Mouse (Mus musculus): Measurements from ENCODE around the gene Palm2. TPM values are rescaled to one million over a fixed set of nuclear protein-coding genes. Genes with fewer than 3 reads are reported as not detected.

Gene Palm2
- polyA plus RNA-seq, 1 experiment from 2014 or later, result 8.6 TPM

GRCm38 (mm10) chr4:57446854-57447444 lies 12.9 kb downstream of the Palm2 start:
- H3K9me3 ChIP-seq, result no peaks in the 10 kb centered on the region
- H3K4me1 ChIP-seq, result no peaks in the 10 kb centered on the region
- no peaks in the 10 kb centered on the region for H3K36me3 ChIP-seq
- H3K27ac ChIP-seq, result no peak overlapping the region
- no peak overlapping the region for H3K4me3 ChIP-seq
- no peak overlapping the region for H3K9ac ChIP-seq
- no peak for ATAC-seq (ENCODE audit: insufficient number of reproducible peaks, low FRiP score, low TSS enrichment, low read depth)
- H3K4me2 ChIP-seq, result no peak overlapping the region
- WGBS, result 83% methylated on average over 4 of the region's 4 CpGs
- H3K27me3 ChIP-seq, result no peaks in the 10 kb centered on the region

DNA sequence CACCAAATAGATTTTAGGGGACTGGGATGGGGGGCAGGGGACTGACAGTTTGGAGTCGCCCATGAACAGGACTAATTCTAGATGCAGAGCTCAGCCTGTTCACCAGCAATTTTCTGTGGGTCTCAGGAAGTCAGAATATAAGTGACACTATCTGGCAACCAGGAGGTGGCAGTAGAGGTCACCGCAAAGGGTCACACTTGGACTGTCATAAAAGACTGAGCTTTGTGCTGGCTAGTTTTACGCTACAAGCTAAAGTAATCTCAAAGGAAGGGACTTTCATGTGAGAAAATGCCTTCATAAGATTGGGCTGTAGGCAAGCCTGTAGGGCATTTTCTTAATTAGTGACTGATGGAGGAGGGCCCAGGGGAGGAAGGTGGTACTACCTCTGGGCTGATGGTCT lies 17.8 kb downstream of the Palm2 start:
- no peak for ATAC-seq (ENCODE audit: insufficient number of reproducible peaks, low FRiP score, low TSS enrichment, low read depth)
- no peaks in the 10 kb centered on the region for H3K4me1 ChIP-seq
- no peak overlapping the region for H3K27ac ChIP-seq
- H3K9ac ChIP-seq, result no peak overlapping the region
- no peaks in the 10 kb centered on the region for H3K9me3 ChIP-seq
- WGBS, result 23% methylated on average over 3 of the region's 3 CpGs
- H3K36me3 ChIP-seq, result no peaks in the 10 kb centered on the region
- H3K4me2 ChIP-seq, result no peak overlapping the region
- H3K27me3 ChIP-seq, result no peaks in the 10 kb centered on the region
- H3K4me3 ChIP-seq, result no peak overlapping the region

GRCm38 (mm10) chr4:57452661-57453060 lies 18.6 kb downstream of the Palm2 start:
- Histone ChIP-seq H3K4me3 (no peak overlapping the region), H3K4me1 (no peaks in the 10 kb centered on the region), H3K4me2 (no peak overlapping the region), H3K9me3 (no peaks in the 10 kb centered on the region), H3K27me3 (no peaks in the 10 kb centered on the region), H3K36me3 (no peaks in the 10 kb centered on the region), H3K9ac (no peak overlapping the region), H3K27ac (no peak overlapping the region)
- no peak for ATAC-seq (ENCODE audit: insufficient number of reproducible peaks, low FRiP score, low TSS enrichment, low read depth)
- 93% methylated on average over 5 of the region's 5 CpGs for WGBS

DNA sequence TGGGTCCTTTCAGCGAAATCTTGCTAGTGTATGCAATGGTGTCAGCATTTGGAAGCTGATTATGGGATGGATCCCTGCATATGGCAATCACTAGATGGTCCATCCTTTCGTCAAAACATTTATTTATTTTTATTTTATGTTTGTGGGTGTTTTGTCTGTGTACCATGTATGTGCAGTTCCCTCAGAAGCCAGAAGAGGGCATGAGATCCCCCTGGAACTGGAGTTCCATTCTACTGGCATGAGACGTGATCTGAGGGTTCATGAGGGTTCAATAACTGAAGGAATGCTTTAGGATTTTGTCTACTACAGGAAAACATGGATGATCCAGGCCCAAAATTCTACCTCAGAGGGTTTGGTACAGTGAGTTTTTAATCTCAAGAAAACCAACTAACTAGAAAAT lies 28.3 kb downstream of the Palm2 start:
- Histone ChIP-seq H3K4me2 (no peak overlapping the region), H3K9me3 (no peaks in the 10 kb centered on the region), H3K27me3 (no peaks in the 10 kb centered on the region), H3K36me3 (no peaks in the 10 kb centered on the region), H3K4me1 (no peaks in the 10 kb centered on the region), H3K4me3 (no peak overlapping the region), H3K9ac (no peak overlapping the region), H3K27ac (no peak overlapping the region)
- WGBS, result 54% methylated on average over 3 of the region's 3 CpGs
- ATAC-seq (ENCODE audit: insufficient number of reproducible peaks, low FRiP score, low TSS enrichment, low read depth), result no peak

GRCm38 (mm10) chr4:57482435-57482834 lies 48.4 kb downstream of the Palm2 start:
- Histone ChIP-seq H3K9me3 (no peaks in the 10 kb centered on the region), H3K4me3 (no peak overlapping the region), H3K9ac (no peak overlapping the region), H3K4me2 (no peak overlapping the region), H3K27ac (no peak overlapping the region), H3K4me1 (no peaks in the 10 kb centered on the region), H3K27me3 (no peaks in the 10 kb centered on the region), H3K36me3 (no peaks in the 10 kb centered on the region)
- ATAC-seq (ENCODE audit: insufficient number of reproducible peaks, low FRiP score, low TSS enrichment, low read depth), result no peak
- 57% methylated on average over 7 of the region's 7 CpGs for WGBS

DNA sequence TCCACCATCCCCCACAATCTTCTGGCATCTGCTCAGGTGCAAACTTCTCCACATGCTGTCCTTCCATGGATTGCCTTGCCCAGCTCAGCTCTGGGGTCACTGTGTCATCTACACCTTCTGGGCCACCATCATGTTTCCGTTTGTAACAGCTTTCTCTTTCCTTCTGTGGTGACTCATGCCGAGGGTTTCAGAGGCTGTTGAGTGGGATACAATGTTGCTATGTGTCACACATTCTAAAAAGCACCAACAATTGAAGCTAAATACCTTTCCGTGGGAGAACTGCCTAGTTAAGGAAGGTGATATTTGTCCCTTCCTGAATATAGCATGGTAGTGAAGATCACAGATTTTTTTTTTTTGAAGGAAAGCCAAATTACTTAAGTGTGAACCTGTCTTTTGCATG lies 52.3 kb downstream of the Palm2 start:
- H3K27ac ChIP-seq, result no peak overlapping the region
- no peaks in the 10 kb centered on the region for H3K9me3 ChIP-seq
- peaks cover 14% of the 10 kb centered on the region for H3K4me1 ChIP-seq
- 0 out of 2 replicates have a peak, but pooled peaks cover 4% of the 10 kb centered on the region for H3K27me3 ChIP-seq
- H3K4me3 ChIP-seq, result no peak overlapping the region
- 68% methylated on average over 3 of the region's 3 CpGs for WGBS
- no peaks in the 10 kb centered on the region for H3K36me3 ChIP-seq
- H3K9ac ChIP-seq, result no peak overlapping the region
- no peak overlapping the region for H3K4me2 ChIP-seq
- no peak for ATAC-seq (ENCODE audit: insufficient number of reproducible peaks, low FRiP score, low TSS enrichment, low read depth)

- WGBS, result 35% methylated on average over 6 of the region's 6 CpGs
- H3K9me3 ChIP-seq, result no peaks in the 10 kb centered on the region
- no peaks in the 10 kb centered on the region for H3K36me3 ChIP-seq
- no peak overlapping the region for H3K27ac ChIP-seq
- H3K4me2 ChIP-seq, result no peak overlapping the region
- peak; percentile 58; the same call in 1 of the 2 replicates for ATAC-seq (ENCODE audit: insufficient number of reproducible peaks, low FRiP score, low TSS enrichment, low read depth)
- H3K9ac ChIP-seq, result no peak overlapping the region
- H3K27me3 ChIP-seq, result 0 out of 2 replicates have a peak, but pooled peaks cover 6% of the 10 kb centered on the region
- peaks cover 16% of the 10 kb centered on the region for H3K4me1 ChIP-seq
- no peak overlapping the region for H3K4me3 ChIP-seq
Observed at GRCm38 (mm10) chr4:57489887-57490286, 55.8 kb downstream of the Palm2 start.

DNA sequence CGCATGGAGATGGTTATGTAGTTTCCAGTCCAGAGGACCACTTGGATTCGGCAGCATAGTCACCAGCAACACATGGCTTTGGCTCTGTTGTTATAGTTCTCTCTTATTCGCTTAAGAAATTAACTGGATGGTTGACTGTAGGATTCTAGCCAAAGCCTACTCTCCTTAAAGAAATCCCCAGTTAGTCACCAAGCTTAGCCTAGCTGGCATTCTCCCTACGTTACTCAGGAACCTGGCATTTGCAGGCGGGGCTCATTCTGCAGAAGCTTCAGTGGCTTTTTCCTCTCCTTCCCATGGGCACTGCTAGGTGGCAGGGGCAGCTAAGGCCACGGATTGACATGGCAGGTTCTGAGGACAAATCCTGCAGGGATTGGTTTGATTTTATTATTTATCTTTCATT lies 70.7 kb downstream of the Palm2 start:
- Histone ChIP-seq H3K27me3 (no peaks in the 10 kb centered on the region), H3K4me1 (0 out of 2 replicates have a peak, but pooled peaks cover 3% of the 10 kb centered on the region), H3K9ac (no peak overlapping the region), H3K36me3 (no peaks in the 10 kb centered on the region), H3K4me2 (no peak overlapping the region), H3K9me3 (no peaks in the 10 kb centered on the region), H3K27ac (no peak overlapping the region), H3K4me3 (no peak overlapping the region)
- no peak for ATAC-seq (ENCODE audit: insufficient number of reproducible peaks, low FRiP score, low TSS enrichment, low read depth)
- WGBS, result 75% methylated on average over 6 of the region's 6 CpGs

GRCm38 (mm10) chr4:57510576-57510975 lies 76.5 kb downstream of the Palm2 start:
- ATAC-seq (ENCODE audit: insufficient number of reproducible peaks, low FRiP score, low TSS enrichment, low read depth), result no peak
- H3K27ac ChIP-seq, result no peak overlapping the region
- no peaks in the 10 kb centered on the region for H3K9me3 ChIP-seq
- no peaks in the 10 kb centered on the region for H3K4me1 ChIP-seq
- no peak overlapping the region for H3K4me2 ChIP-seq
- H3K27me3 ChIP-seq, result no peaks in the 10 kb centered on the region
- H3K36me3 ChIP-seq, result no peaks in the 10 kb centered on the region
- no peak overlapping the region for H3K9ac ChIP-seq
- 78% methylated on average over 2 of the region's 3 CpGs for WGBS
- no peak overlapping the region for H3K4me3 ChIP-seq

DNA sequence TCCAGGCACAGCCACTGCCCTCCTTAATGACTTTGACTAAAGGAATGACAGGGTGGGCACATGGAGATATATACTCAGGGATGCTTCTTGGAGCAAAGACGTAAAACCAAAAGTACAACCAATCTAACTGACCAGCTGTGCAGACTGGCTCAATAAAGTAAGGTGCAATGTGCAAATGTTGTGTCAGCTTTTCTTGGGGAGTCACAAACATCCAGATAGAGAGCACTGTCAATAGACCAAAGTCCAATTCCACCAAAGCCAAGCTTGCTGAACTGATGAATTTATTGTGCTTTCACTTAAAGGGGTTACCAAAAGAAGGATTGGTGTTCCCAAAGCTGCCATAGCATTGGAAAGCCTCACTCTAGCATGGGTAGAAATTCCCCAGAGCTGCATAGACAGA lies 77.7 kb downstream of the Palm2 start:
- 83% methylated on average over 1 of the region's 1 CpGs for WGBS
- H3K9me3 ChIP-seq, result no peaks in the 10 kb centered on the region
- no peak for ATAC-seq (ENCODE audit: insufficient number of reproducible peaks, low FRiP score, low TSS enrichment, low read depth)

DNA sequence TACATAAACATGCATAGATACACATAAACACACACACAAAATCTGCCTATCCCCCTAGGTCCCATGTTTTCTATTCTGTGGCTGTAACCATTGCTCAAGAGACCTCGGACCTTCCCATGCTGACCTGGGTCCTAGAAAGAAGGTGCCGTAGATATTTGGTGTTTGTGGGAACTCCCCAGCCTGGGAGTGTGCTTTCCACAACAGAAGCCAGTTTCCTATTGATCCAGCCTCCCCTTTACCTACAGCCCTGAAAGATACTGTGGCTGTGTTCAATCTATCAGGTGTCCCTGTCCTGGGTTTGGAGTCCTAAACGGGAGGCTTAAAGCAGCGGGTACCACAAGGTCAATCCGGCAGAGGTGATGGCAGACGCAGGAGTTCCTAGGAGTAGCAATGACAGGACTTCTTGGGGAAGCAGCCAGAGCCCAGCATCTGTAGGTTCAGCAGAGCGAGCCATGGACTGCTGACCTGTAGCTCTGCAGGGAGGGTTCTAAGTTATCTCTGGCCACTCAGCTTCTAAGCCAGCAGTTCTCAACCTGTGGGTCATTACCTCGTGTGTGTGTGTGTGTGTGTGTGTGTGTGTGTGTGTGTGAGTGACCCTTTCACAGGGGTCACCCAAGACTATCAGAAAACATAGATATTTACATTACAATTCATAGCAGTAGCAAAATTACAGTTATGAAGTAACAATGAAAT lies 79.3 kb downstream of the Palm2 start:
- Histone ChIP-seq H3K27me3 (no peaks in the 10 kb centered on the region), H3K9ac (no peak overlapping the region), H3K4me2 (no peak overlapping the region), H3K4me1 (no peaks in the 10 kb centered on the region), H3K36me3 (no peaks in the 10 kb centered on the region), H3K4me3 (no peak overlapping the region), H3K27ac (no peak overlapping the region), H3K9me3 (no peaks in the 10 kb centered on the region)
- 74% methylated on average over 8 of the region's 8 CpGs for WGBS
- no peak for ATAC-seq (ENCODE audit: insufficient number of reproducible peaks, low FRiP score, low TSS enrichment, low read depth)

More for the DNA sequence above, 77.7 kb downstream of the Palm2 start:
- Histone ChIP-seq H3K27ac (no peak overlapping the region), H3K36me3 (no peaks in the 10 kb centered on the region), H3K9ac (no peak overlapping the region), H3K27me3 (no peaks in the 10 kb centered on the region), H3K4me2 (no peak overlapping the region), H3K4me1 (no peaks in the 10 kb centered on the region), H3K4me3 (no peak overlapping the region)

- no peak overlapping the region for H3K9ac ChIP-seq
- H3K4me3 ChIP-seq, result no peak overlapping the region
- WGBS, result 65% methylated on average over 31 of the region's 31 CpGs
- no peaks in the 10 kb centered on the region for H3K27me3 ChIP-seq
- H3K4me2 ChIP-seq, result no peak overlapping the region
- H3K9me3 ChIP-seq, result no peaks in the 10 kb centered on the region
- ATAC-seq (ENCODE audit: insufficient number of reproducible peaks, low FRiP score, low TSS enrichment, low read depth), result no peak
- H3K27ac ChIP-seq, result no peak overlapping the region
- no peaks in the 10 kb centered on the region for H3K4me1 ChIP-seq
- no peaks in the 10 kb centered on the region for H3K36me3 ChIP-seq
Observed at GRCm38 (mm10) chr4:57514003-57514937, 80.2 kb downstream of the Palm2 start.

All from limb, embryonic 15.5 days (tissue).